Mouse (Mus musculus): ENCODE data around the gene Plek. TPM values are rescaled to one million over a fixed set of nuclear protein-coding genes. Genes with fewer than 3 reads are reported as not detected.

Plek gene
- polyA plus RNA-seq, 1 experiment from 2014 or later, result 59.8 TPM

DNA sequence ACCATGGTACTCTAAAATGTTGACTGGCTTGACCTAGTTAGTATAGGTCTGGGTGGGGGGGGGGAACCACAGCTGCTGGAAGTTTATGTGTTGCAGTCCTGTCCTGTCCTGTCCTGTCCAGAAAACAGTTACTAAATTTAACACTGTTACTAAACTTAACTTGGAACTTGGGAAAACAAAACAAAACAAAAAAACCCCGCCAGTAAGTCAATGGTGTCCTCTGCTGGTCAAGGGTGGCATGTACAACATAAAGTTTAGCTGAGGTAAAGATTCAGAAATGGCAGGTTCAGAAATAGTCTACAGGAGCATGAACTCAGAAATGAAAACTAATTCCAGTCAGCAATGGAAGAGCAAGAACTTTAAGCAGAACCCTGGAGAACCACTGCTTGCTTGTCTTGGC, 103.4 kb downstream of the Plek start:
- Histone ChIP-seq H3K4me1 (replicated peaks; ENCODE audit: control insufficient read depth, insufficient read depth, low read length) (peaks cover 5% of the 10 kb centered on the region), H3K4me2 (no peak overlapping the region), H3K9ac (ENCODE audit: low read depth, low read length) (no peak overlapping the region), H3K9me3 (ENCODE audit: control insufficient read depth, low read length) (no peaks in the 10 kb centered on the region), H3K27me3 (replicated peaks; ENCODE audit: control insufficient read depth, insufficient read depth, low read length) (no peaks in the 10 kb centered on the region), H3K4me3 (ENCODE audit: low read depth, low read length) (no peak overlapping the region), H3K36me3 (ENCODE audit: control insufficient read depth, insufficient read depth, low read length) (no peaks in the 10 kb centered on the region), H3K27ac (ENCODE audit: low read depth, low read length) (no peak overlapping the region)
- ATAC-seq (replicated peaks; ENCODE audit: low FRiP score) (no peak), DNase-seq (ENCODE audit: low spot score) (no peak)
- 33% methylated on average over 1 of the region's 1 CpGs for WGBS

DNA sequence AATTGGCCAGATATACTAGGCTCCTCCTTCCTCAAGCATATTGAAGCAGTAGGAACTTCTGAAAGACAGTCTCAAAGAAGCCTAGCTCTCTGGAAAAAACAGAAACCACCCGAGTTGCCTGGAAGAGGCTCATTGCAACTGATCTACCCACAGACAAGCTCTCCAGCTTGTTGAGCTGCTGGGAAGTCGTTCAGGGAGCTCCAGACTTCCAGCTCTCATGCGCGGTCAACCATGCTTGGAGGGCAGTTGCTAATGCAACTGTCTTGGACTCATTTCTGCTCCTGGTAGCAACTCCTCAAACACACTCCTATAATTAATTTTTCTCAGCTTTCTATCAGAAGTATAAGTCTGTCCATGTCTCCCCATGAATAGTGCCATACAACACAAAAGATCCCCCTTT, 109.2 kb downstream of the Plek start:
- no peak overlapping the region for H3K9ac ChIP-seq (ENCODE audit: low read depth, low read length)
- H3K27me3 ChIP-seq (replicated peaks; ENCODE audit: control insufficient read depth, insufficient read depth, low read length), result no peaks in the 10 kb centered on the region
- ATAC-seq (replicated peaks; ENCODE audit: low FRiP score) (no peak), DNase-seq (ENCODE audit: low spot score) (no peak)
- no peak overlapping the region for H3K4me2 ChIP-seq
- no peak overlapping the region for H3K27ac ChIP-seq (ENCODE audit: low read depth, low read length)
- WGBS, result 74% methylated on average over 4 of the region's 4 CpGs
- no peaks in the 10 kb centered on the region for H3K36me3 ChIP-seq (ENCODE audit: control insufficient read depth, insufficient read depth, low read length)
- H3K4me1 ChIP-seq (replicated peaks; ENCODE audit: control insufficient read depth, insufficient read depth, low read length), result no peaks in the 10 kb centered on the region
- no peak overlapping the region for H3K4me3 ChIP-seq (ENCODE audit: low read depth, low read length)
- H3K9me3 ChIP-seq (ENCODE audit: control insufficient read depth, low read length), result no peaks in the 10 kb centered on the region

DNA sequence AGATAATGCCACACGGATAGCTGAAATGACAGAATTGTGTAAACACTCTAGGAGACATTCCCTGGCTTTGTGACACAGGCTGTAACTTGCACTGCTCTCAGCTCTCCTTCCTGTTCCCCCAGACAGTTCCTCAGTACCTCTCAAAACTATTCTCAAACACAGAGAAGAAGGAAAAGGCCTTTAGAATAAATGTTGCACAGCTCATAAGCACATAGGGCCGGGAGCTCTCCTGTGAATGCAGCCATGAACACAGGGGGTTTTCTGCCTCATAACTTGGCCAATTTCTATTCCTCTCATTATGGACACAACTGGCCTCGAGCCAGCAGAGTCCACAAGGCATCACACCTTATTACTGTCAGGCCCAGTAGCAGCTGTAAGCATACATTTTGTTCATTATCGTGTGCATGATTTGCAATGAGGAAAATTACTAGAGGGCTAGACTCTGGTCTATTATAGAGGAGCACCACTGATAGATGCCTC, 110.2 kb downstream of the Plek start:
- ATAC-seq (replicated peaks; ENCODE audit: low FRiP score), result no peak
- DNase-seq (ENCODE audit: low spot score), result no peak
- no peak overlapping the region for H3K9ac ChIP-seq (ENCODE audit: low read depth, low read length)
- no peaks in the 10 kb centered on the region for H3K9me3 ChIP-seq (ENCODE audit: control insufficient read depth, low read length)
- H3K4me3 ChIP-seq (ENCODE audit: low read depth, low read length), result no peak overlapping the region
- H3K27me3 ChIP-seq (replicated peaks; ENCODE audit: control insufficient read depth, insufficient read depth, low read length), result no peaks in the 10 kb centered on the region
- no peak overlapping the region for H3K27ac ChIP-seq (ENCODE audit: low read depth, low read length)
- no peaks in the 10 kb centered on the region for H3K36me3 ChIP-seq (ENCODE audit: control insufficient read depth, insufficient read depth, low read length)
- 70% methylated on average over 4 of the region's 4 CpGs for WGBS
- no peaks in the 10 kb centered on the region for H3K4me1 ChIP-seq (replicated peaks; ENCODE audit: control insufficient read depth, insufficient read depth, low read length)
- no peak overlapping the region for H3K4me2 ChIP-seq

DNA sequence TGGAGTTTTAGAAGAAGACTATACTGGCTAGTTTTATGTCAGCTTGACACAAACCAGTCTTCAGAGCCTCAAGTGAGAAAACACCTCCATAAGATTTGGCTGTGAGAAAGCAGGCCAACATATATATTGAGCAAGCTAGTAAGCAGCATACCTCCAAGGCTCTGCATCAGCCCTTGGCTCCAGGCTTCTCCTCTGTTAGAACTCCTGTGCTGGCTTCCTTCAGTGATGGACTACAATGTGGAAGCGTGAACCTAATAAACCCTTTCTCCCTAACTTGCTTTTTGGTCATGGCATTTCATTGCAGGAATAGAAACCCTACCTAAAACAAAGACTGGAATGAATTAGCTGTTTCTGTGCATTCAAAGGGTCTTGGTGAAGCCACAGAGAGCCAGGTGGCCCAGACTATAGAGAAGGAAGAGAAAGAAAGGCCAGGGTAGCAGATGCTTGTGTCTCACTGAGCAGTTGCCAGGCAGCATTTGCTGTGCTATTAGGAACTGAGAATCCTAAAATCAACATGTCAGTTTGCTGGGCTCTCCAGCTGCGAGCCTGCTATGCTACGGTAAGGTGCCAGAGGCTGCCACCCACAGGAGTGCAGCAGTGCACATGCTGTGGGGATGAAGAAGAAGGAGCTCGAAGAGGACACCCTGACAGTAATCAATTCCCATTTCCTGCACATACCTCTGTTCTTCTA, 110.9 kb downstream of the Plek start:
- DNase-seq (ENCODE audit: low spot score), result no peak
- H3K4me3 ChIP-seq (ENCODE audit: low read depth, low read length), result no peak overlapping the region
- H3K9me3 ChIP-seq (ENCODE audit: control insufficient read depth, low read length), result no peaks in the 10 kb centered on the region

DNA sequence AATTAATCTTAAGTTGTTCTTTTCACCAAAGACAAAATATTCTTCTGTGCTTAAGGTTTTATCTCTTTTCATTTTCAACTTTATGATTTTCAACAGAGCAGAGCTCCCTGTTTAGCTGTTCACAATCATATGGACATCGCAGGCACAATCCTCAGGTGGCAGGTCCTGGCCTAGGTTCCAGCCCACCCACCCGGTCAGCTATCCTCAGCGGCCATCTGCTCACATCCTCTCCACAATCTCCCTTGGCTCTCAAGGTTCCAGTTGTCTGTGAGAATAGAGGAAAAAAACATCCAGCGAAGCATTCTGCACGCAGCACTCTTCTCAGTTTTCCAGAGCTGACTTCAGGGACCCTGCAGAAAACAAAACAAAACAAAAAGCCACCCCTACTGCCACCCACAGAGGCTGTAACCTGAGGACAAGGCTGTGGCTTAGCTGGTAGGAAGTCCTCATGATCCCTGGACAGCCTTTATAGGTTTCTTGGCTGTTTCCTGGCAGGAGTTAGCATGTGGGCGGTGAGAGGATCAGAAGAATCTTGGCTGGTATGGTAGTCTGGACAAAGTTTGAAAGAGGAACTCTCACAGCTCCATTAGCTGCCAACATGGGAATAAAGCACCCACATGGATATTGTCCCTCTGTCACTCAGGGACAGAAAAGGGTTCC, 116.5 kb downstream of the Plek start:
- ATAC-seq (replicated peaks; ENCODE audit: low FRiP score) (no peak), DNase-seq (ENCODE audit: low spot score) (no peak)
- Histone ChIP-seq H3K4me3 (ENCODE audit: low read depth, low read length) (no peak overlapping the region), H3K36me3 (ENCODE audit: control insufficient read depth, insufficient read depth, low read length) (no peaks in the 10 kb centered on the region), H3K4me1 (replicated peaks; ENCODE audit: control insufficient read depth, insufficient read depth, low read length) (no peaks in the 10 kb centered on the region), H3K9me3 (ENCODE audit: control insufficient read depth, low read length) (no peaks in the 10 kb centered on the region), H3K4me2 (no peak overlapping the region), H3K9ac (ENCODE audit: low read depth, low read length) (no peak overlapping the region), H3K27ac (ENCODE audit: low read depth, low read length) (no peak overlapping the region), H3K27me3 (replicated peaks; ENCODE audit: control insufficient read depth, insufficient read depth, low read length) (no peaks in the 10 kb centered on the region)
- 69% methylated on average over 6 of the region's 6 CpGs for WGBS

More for the DNA sequence above, 110.9 kb downstream of the Plek start:
- 73% methylated on average over 4 of the region's 4 CpGs for WGBS
- Histone ChIP-seq H3K4me1 (replicated peaks; ENCODE audit: control insufficient read depth, insufficient read depth, low read length) (no peaks in the 10 kb centered on the region), H3K4me2 (no peak overlapping the region), H3K9ac (ENCODE audit: low read depth, low read length) (no peak overlapping the region), H3K36me3 (ENCODE audit: control insufficient read depth, insufficient read depth, low read length) (no peaks in the 10 kb centered on the region), H3K27ac (ENCODE audit: low read depth, low read length) (no peak overlapping the region), H3K27me3 (replicated peaks; ENCODE audit: control insufficient read depth, insufficient read depth, low read length) (no peaks in the 10 kb centered on the region)
- no peak for ATAC-seq (replicated peaks; ENCODE audit: low FRiP score)

DNA sequence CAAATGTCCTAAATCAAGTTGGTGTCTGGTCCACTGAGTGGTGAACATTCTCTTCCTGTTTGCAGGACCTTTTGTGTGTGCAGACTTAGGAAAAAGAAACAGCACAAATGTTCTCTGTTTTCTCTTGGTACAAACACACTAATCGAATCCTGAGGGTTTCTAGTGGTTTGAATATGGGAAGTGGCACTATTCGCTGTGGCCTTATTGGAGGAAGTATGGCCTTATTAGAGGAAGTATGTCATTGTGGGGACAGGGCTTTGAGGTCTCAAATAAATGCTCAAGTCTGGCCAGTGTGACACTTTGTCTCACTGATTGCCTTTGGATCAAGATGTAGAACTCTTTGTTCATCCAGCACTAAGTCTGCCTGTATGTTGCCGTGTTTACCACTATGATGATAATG, 120.0 kb downstream of the Plek start:
- Histone ChIP-seq H3K27me3 (replicated peaks; ENCODE audit: control insufficient read depth, insufficient read depth, low read length) (no peaks in the 10 kb centered on the region), H3K9ac (ENCODE audit: low read depth, low read length) (no peak overlapping the region), H3K27ac (ENCODE audit: low read depth, low read length) (no peak overlapping the region), H3K4me3 (ENCODE audit: low read depth, low read length) (no peak overlapping the region), H3K4me1 (replicated peaks; ENCODE audit: control insufficient read depth, insufficient read depth, low read length) (no peaks in the 10 kb centered on the region), H3K4me2 (no peak overlapping the region), H3K9me3 (ENCODE audit: control insufficient read depth, low read length) (no peaks in the 10 kb centered on the region), H3K36me3 (ENCODE audit: control insufficient read depth, insufficient read depth, low read length) (no peaks in the 10 kb centered on the region)
- WGBS, result 64% methylated on average over 3 of the region's 3 CpGs
- no peak for DNase-seq (ENCODE audit: low spot score)
- no peak for ATAC-seq (replicated peaks; ENCODE audit: low FRiP score)

Other genes starting within 250 kb of the Plek start
- gene Fbxo48, start 101.0 kb downstream of the Plek start, polyA plus RNA-seq (2014; fragmentation: Nextera tagmentation; extraction: Ambion mirVana), result 3.0 and 3.1 TPM in 2 replicates
- 11.8 and 13.0 TPM in 2 replicates for gene Cnrip1, start 795 bp downstream of the Plek start, polyA plus RNA-seq (2014; fragmentation: Nextera tagmentation; extraction: Ambion mirVana)
- gene Ppp3r1, start 106.9 kb upstream of the Plek start, polyA plus RNA-seq (2014; fragmentation: Nextera tagmentation; extraction: Ambion mirVana), result 79.5 and 88.8 TPM in 2 replicates
- gene Wdr92, start 129.7 kb upstream of the Plek start, polyA plus RNA-seq (2014; fragmentation: Nextera tagmentation; extraction: Ambion mirVana), result 34.0 and 35.9 TPM in 2 replicates
- 124 and 126 TPM in 2 replicates for gene Pno1, start 159.2 kb upstream of the Plek start, polyA plus RNA-seq (2014; fragmentation: Nextera tagmentation; extraction: Ambion mirVana)
- 91.8 and 101 TPM in 2 replicates for gene C1d, start 205.2 kb upstream of the Plek start, polyA plus RNA-seq (2014; fragmentation: Nextera tagmentation; extraction: Ambion mirVana)